Mouse (Mus musculus): Measurements from ENCODE around the gene Pi4k2a. TPM values are rescaled to one million over a fixed set of nuclear protein-coding genes. Genes with fewer than 3 reads are reported as not detected.
A peak's percentile ranks its signal among the peaks of the same experiment; 100 is the strongest.

Pi4k2a gene
- polyA plus RNA-seq, 1 experiment = 22.3 TPM

DNA sequence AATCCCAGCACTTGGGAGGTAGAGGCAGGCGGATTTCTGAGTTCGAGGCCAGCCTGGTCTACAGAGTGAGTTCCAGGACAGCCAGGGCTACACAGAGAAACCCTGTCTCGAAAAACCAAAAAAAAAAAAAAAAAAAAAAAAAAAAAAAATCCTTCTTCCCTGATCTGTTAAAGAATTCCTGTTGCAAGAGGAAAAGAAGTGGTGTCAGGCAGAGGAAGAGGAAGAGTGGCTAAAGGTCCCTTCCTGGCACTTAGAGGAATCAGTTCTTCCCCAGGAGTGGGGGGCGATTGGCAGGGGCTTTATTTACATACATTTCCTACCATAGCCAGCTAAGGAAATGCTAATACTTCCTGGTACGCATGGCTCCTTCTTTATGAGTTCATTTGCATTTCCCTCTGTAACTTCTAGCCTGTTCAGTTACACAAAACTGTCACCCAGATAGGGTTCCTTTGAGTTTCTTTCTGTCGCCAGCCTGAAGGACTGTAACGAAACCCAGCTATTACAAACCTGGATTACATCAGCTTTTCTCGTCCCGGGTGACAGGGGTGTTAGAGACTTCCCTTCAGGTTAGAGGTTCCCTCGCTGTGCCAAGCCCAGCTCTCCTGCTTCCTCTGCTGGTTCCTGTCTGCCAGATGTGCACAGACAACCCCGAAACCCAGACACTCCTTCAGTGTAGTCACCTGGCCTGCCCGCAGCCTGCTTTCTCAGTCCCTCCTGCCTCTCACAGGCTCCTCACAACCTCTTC is 67.4 kb downstream of the Pi4k2a start:
- TF ChIP-seq POLR2A (IDR thresholded peaks at IDR 0.05; ENCODE audit: low read depth, low read length) (no peak), CTCF (IDR thresholded peaks at IDR 0.05; ENCODE audit: extremely low read depth, insufficient read depth, insufficient read length, insufficient replicate concordance) (no peak)
- Histone ChIP-seq H3K27me3 (ENCODE audit: control insufficient read depth, insufficient read depth, low read length) (no peaks in the 10 kb centered on the region), H3K36me3 (ENCODE audit: control insufficient read depth, insufficient read depth, low read length) (no peaks in the 10 kb centered on the region), H3K4me1 (ENCODE audit: control insufficient read depth, insufficient read depth, insufficient read length) (no peaks in the 10 kb centered on the region), H3K4me3 (ENCODE audit: extremely low read depth, insufficient read depth, insufficient read length) (no peak overlapping the region), H3K27ac (ENCODE audit: insufficient read depth, low read length) (no peak overlapping the region; the same call in 1 of the 2 replicates)
- no peak for DNase-seq (ENCODE audit: low read depth in 1 of 2, low spot score in 2 of 2)
- 25% methylated on average over 12 of the region's 12 CpGs for WGBS

- DNase-seq (ENCODE audit: low read depth in 1 of 2, low spot score in 2 of 2) = no peak
- WGBS = 73% methylated on average over 13 of the region's 13 CpGs
- TF ChIP-seq CTCF (IDR thresholded peaks at IDR 0.05; ENCODE audit: extremely low read depth, insufficient read depth, insufficient read length, insufficient replicate concordance) = no peak
- no peaks in the 10 kb centered on the region for H3K4me1 ChIP-seq (ENCODE audit: control insufficient read depth, insufficient read depth, insufficient read length)
- H3K27me3 ChIP-seq (ENCODE audit: control insufficient read depth, insufficient read depth, low read length) = no peaks in the 10 kb centered on the region
- no peak overlapping the region for H3K27ac ChIP-seq (ENCODE audit: insufficient read depth, low read length)
- H3K4me3 ChIP-seq (ENCODE audit: extremely low read depth, insufficient read depth, insufficient read length) = no peak overlapping the region
- H3K36me3 ChIP-seq (ENCODE audit: control insufficient read depth, insufficient read depth, low read length) = no peaks in the 10 kb centered on the region
Measured at GRCm38 (mm10) chr19:42158246-42159017, 68.2 kb downstream of the Pi4k2a start.

- Histone ChIP-seq H3K27ac (ENCODE audit: insufficient read depth, low read length) (no peak within 1 kb of the TSS), H3K36me3 (ENCODE audit: control insufficient read depth, insufficient read depth, low read length) (no peaks in the 10 kb centered on the region), H3K4me1 (ENCODE audit: control insufficient read depth, insufficient read depth, insufficient read length) (no peaks in the 10 kb centered on the region; the same call in 1 of the 2 replicates), H3K4me3 (ENCODE audit: extremely low read depth, insufficient read depth, insufficient read length) (no peak within 1 kb of the TSS), H3K27me3 (ENCODE audit: control insufficient read depth, insufficient read depth, low read length) (no peaks in the 10 kb centered on the region)
- DNase-seq (ENCODE audit: low read depth in 1 of 2, low spot score in 2 of 2) = no peak
- TF ChIP-seq POLR2A (IDR thresholded peaks at IDR 0.05; ENCODE audit: low read depth, low read length) (no peak), CTCF (IDR thresholded peaks at IDR 0.05; ENCODE audit: extremely low read depth, insufficient read depth, insufficient read length, insufficient replicate concordance) (no peak)
- WGBS = 76% methylated on average over 5 of the region's 5 CpGs
Measured at GRCm38 (mm10) chr19:42163764-42164163, 73.5 kb downstream of the Pi4k2a start, which contains the start of gene Zfyve27. Zfyve27 (plus strand) TSS chr19:42163951.

GRCm38 (mm10) chr19:42164188-42164587 is 73.9 kb downstream of the Pi4k2a start:
- H3K27me3 ChIP-seq (ENCODE audit: control insufficient read depth, insufficient read depth, low read length) = no peaks in the 10 kb centered on the region
- H3K4me1 ChIP-seq (ENCODE audit: control insufficient read depth, insufficient read depth, insufficient read length) = no peaks in the 10 kb centered on the region; the same call in 1 of the 2 replicates
- H3K36me3 ChIP-seq (ENCODE audit: control insufficient read depth, insufficient read depth, low read length) = no peaks in the 10 kb centered on the region
- no peak for TF ChIP-seq POLR2A (IDR thresholded peaks at IDR 0.05; ENCODE audit: low read depth, low read length)
- WGBS = 75% methylated on average over 7 of the region's 7 CpGs
- no peak for DNase-seq (ENCODE audit: low read depth in 1 of 2, low spot score in 2 of 2)
- no peak overlapping the region for H3K27ac ChIP-seq (ENCODE audit: insufficient read depth, low read length)
- H3K4me3 ChIP-seq (ENCODE audit: extremely low read depth, insufficient read depth, insufficient read length) = no peak overlapping the region

GRCm38 (mm10) chr19:42166130-42166529 is 75.9 kb downstream of the Pi4k2a start:
- no peak overlapping the region for H3K27ac ChIP-seq (ENCODE audit: insufficient read depth, low read length)
- H3K27me3 ChIP-seq (ENCODE audit: control insufficient read depth, insufficient read depth, low read length) = no peaks in the 10 kb centered on the region
- WGBS = 3% methylated on average over 12 of the region's 12 CpGs
- H3K4me3 ChIP-seq (ENCODE audit: extremely low read depth, insufficient read depth, insufficient read length) = no peak overlapping the region
- TF ChIP-seq CTCF (IDR thresholded peaks at IDR 0.05; ENCODE audit: extremely low read depth, insufficient read depth, insufficient read length, insufficient replicate concordance) (peak; percentile 86; the same call in 1 of the 2 replicates), POLR2A (IDR thresholded peaks at IDR 0.05; ENCODE audit: low read depth, low read length) (no peak)
- peak; percentile 50 to 80 for DNase-seq (ENCODE audit: low read depth in 1 of 2, low spot score in 2 of 2)
- peaks cover 3% of the 10 kb centered on the region; the same call in 1 of the 2 replicates for H3K4me1 ChIP-seq (ENCODE audit: control insufficient read depth, insufficient read depth, insufficient read length)
- no peaks in the 10 kb centered on the region for H3K36me3 ChIP-seq (ENCODE audit: control insufficient read depth, insufficient read depth, low read length)

GRCm38 (mm10) chr19:42166766-42167165 is 76.5 kb downstream of the Pi4k2a start:
- TF ChIP-seq POLR2A (IDR thresholded peaks at IDR 0.05; ENCODE audit: low read depth, low read length) (no peak), CTCF (IDR thresholded peaks at IDR 0.05; ENCODE audit: extremely low read depth, insufficient read depth, insufficient read length, insufficient replicate concordance) (no peak)
- WGBS = 60% methylated on average over 3 of the region's 3 CpGs
- no peak for DNase-seq (ENCODE audit: low read depth in 1 of 2, low spot score in 2 of 2)
- no peaks in the 10 kb centered on the region for H3K36me3 ChIP-seq (ENCODE audit: control insufficient read depth, insufficient read depth, low read length)
- no peaks in the 10 kb centered on the region for H3K27me3 ChIP-seq (ENCODE audit: control insufficient read depth, insufficient read depth, low read length)
- no peak overlapping the region for H3K27ac ChIP-seq (ENCODE audit: insufficient read depth, low read length)
- peaks cover 9% of the 10 kb centered on the region; the same call in 1 of the 2 replicates for H3K4me1 ChIP-seq (ENCODE audit: control insufficient read depth, insufficient read depth, insufficient read length)
- H3K4me3 ChIP-seq (ENCODE audit: extremely low read depth, insufficient read depth, insufficient read length) = no peak overlapping the region

Measured in spleen, adult 2 months (tissue).